Mouse (Mus musculus) intestine, embryonic 16.5 days (tissue): ENCODE data around the gene Ykt6. TPM values are rescaled to one million over a fixed set of nuclear protein-coding genes. Genes with fewer than 3 reads are reported as not detected.

Experiments used
- ATAC-seq: fragments of 200-750 bp; cut with Nextera tagmentation; 2 replicates; pipeline ENCODE4 v1.8.0; 2017; ENCODE audit warnings: moderate TSS enrichment, moderate library complexity
- H3K27ac ChIP-seq: fragments of 300-500 bp; sonication (generic); 2 replicates; pipeline ENCODE4 v1.5.1; 2014; ENCODE audit warnings: mild to moderate bottlenecking, low read length
- H3K27me3 ChIP-seq: fragments of 300-500 bp; sonication (generic); replicated peaks from 2 replicates; pipeline ENCODE4 v1.6.1; 2014; ENCODE audit warnings: low read length, control low read depth, mixed read lengths; ENCODE audit not compliant: control insufficient read depth, insufficient read depth
- H3K36me3 ChIP-seq: fragments of 300-500 bp; sonication (generic); 2 replicates; pipeline ENCODE4 v1.6.1; 2014; ENCODE audit warnings: low read length, control low read depth; ENCODE audit not compliant: control insufficient read depth, insufficient read depth
- H3K4me1 ChIP-seq: fragments of 300-500 bp; sonication (generic); 2 replicates; pipeline ENCODE4 v1.6.1; 2014; ENCODE audit warnings: low read length, control low read depth, mixed read lengths; ENCODE audit not compliant: control insufficient read depth, insufficient read depth
- H3K4me2 ChIP-seq: fragments of 300-500 bp; sonication (generic); 2 replicates; pipeline ENCODE4 v1.6.1; 2014; ENCODE audit warnings: low read depth, low read length, control low read depth
- H3K4me3 ChIP-seq: fragments of 300-500 bp; sonication (generic); 2 replicates; pipeline ENCODE4 v1.5.1; 2014; ENCODE audit warnings: mild to moderate bottlenecking, low read length
- H3K9ac ChIP-seq: fragments of 300-500 bp; sonication (generic); 2 replicates; pipeline ENCODE4 v1.6.1; 2014; ENCODE audit warnings: low read depth, low read length
- H3K9me3 ChIP-seq: fragments of 300-500 bp; sonication (generic); 2 replicates; pipeline ENCODE4 v1.6.1; 2016; ENCODE audit warnings: low read length, control low read depth; ENCODE audit not compliant: control insufficient read depth
- WGBS: fragments of 180-500 bp; shearing (Covaris S2); extraction: QIAGEN DNeasy Blood & Tissue Kit; methylation state at CpG from one replicate; pipeline ENCODE4 v1.1.7; 2014; 5-methylcytosine and 5-hydroxymethylcytosine counted together
- polyA plus RNA-seq: library from polyadenylated mRNA; unstranded; fragments of >200 nt; fragmentation: Nextera tagmentation; extraction: Ambion mirVana; gene quantifications from 2 replicates; pipeline ENCODE4 v1.2.1, GENCODE M21; 2015

Ykt6 gene
- polyA plus RNA-seq, 1 experiment from 2014 or later, result 58.6 TPM

DNA sequence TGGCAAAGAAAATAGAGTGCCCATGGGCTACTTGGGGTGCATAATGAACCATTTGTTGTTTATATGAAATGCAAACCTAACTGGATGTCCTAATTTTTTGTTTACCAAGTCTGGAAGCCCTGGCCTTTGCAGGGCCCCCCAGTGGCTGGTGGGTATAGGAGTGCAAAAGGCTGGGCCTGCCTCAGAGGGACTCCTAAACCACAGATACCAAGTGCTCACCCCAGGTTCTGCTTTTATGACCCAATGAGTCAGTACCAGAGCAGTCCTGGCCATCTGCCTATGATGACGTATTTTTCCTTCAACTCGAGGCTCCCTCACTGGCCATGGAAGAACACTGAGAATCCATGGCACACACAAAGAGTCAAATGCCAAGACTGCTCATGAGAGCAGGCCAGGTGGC lies 10.4 kb upstream of the Ykt6 start:
- Histone ChIP-seq H3K36me3 (no peaks in the 10 kb centered on the region), H3K27me3 (no peaks in the 10 kb centered on the region), H3K4me2 (no peak overlapping the region), H3K4me1 (peaks cover 18% of the 10 kb centered on the region), H3K9ac (no peak overlapping the region), H3K4me3 (no peak overlapping the region), H3K27ac (no peak overlapping the region), H3K9me3 (no peaks in the 10 kb centered on the region)
- WGBS, result 77% methylated on average over 2 of the region's 2 CpGs
- no peak for ATAC-seq

DNA sequence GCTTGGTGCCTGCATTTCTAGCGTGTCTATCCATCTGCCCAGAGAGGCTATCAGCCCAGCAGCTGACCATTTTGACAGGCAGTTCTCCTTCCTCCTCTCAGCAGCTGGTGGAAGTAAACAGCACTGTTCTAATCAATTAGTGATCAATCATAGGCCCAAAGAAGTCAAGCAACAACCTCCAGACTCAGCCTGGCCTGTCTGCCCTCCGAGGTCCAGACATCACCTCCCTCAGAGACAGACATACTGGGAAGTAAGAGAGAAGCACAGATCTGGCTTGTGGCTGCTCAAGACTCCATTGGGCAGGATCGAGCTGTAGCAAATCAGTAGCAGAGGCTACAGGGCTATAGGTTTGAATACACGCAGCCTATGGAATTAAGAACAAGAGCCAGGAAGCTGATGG lies 7.7 kb upstream of the Ykt6 start:
- no peak for ATAC-seq
- Histone ChIP-seq H3K4me1 (peaks cover 18% of the 10 kb centered on the region), H3K27ac (no peak overlapping the region), H3K36me3 (no peaks in the 10 kb centered on the region), H3K4me2 (no peak overlapping the region), H3K9me3 (no peaks in the 10 kb centered on the region), H3K27me3 (no peaks in the 10 kb centered on the region), H3K9ac (0 out of 2 replicates have a peak overlapping the region, but pooled peaks have one; percentile 13), H3K4me3 (no peak overlapping the region)
- WGBS, result 47% methylated on average over 4 of the region's 4 CpGs

DNA sequence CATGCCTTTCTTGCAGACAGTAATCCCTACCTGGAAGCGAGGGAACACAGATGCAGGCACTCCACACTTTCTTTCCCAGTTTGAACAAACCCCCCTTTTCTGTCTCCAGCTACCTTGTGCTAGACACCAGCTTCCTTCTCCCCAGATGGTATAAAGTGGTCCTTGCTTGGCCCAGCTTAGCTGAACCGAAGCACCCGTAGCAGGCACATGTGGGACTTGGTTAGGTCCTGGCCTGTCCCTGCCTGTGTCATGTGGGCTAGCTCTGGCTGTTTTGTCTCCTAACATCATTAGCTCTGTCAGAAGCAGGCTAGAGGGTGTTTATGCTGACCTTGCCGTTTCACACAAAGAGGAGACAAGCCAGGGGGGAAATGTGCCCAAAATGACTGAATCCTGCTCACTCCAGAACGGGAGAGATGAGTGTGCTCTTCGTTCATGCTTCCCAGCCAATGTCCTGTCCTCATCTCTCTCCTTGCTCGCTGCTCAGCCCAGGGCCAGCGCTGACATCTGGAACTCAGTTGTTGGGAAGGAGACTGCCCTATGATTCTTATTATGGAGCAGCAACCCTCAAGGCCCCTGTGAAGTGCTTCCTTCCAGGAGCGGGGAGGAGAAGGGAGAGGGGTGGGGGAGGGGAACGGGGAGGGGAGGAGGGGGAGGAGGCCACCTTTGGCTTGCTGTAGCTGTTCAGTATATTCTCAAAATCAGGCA lies 6.8 kb upstream of the Ykt6 start:
- no peaks in the 10 kb centered on the region for H3K9me3 ChIP-seq
- H3K36me3 ChIP-seq, result no peaks in the 10 kb centered on the region
- WGBS, result 49% methylated on average over 10 of the region's 10 CpGs
- no peak for ATAC-seq
- H3K4me2 ChIP-seq, result no peak overlapping the region
- H3K4me1 ChIP-seq, result peaks cover 18% of the 10 kb centered on the region
- H3K27ac ChIP-seq, result peak overlapping the region; percentile 24; the same call in 1 of the 2 replicates
- peak overlapping the region; percentile 29; the same call in 1 of the 2 replicates for H3K9ac ChIP-seq
- no peak overlapping the region for H3K4me3 ChIP-seq
- no peaks in the 10 kb centered on the region for H3K27me3 ChIP-seq

DNA sequence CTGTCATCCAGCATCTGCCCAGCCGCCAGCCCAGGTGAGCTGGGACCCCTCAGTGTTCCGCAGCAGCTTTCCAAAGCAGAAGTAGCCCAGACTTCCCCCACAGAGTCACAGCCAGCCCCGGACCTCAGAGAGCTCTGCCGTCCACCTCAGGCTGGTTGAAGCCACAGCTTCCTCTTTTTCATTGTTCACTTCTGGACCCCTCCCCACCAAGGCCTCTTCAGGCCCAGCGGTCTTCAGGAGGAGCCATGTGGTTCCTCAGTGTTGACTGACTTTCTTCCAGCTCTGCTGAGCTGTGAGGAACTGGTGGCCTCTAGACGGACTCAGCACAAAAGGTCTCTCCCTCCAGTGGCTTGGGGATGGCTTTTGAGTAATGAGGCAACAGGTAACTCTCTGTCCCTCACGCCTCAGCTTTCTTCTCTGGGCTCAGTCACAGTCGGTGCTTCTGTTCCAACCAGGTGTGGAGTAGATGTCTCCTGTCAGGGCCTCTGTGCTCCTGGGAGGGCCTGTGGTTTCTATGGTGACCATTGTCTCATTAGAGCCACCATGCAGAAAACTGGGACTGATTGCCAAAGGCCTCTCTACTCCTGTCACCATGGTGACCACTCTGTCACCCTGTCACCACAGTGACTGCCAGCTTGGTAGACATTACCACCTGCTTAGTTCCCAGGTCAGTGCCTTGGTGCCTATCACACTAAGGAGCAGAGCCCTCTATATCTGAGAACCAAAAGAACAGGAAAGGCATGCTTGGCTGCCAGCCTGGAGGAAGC lies 5.7 kb upstream of the Ykt6 start, which contains the start of gene Gck:
Gene Gck, minus strand, starts transcription at position 496 of the 767 bp plus-strand sequence.
- H3K9me3 ChIP-seq, result no peaks in the 10 kb centered on the region
- H3K27me3 ChIP-seq, result no peaks in the 10 kb centered on the region
- H3K4me1 ChIP-seq, result peaks cover 19% of the 10 kb centered on the region
- H3K4me2 ChIP-seq, result no peak within 1 kb of the TSS
- H3K27ac ChIP-seq, result no peak within 1 kb of the TSS
- H3K36me3 ChIP-seq, result no peaks in the 10 kb centered on the region
- H3K4me3 ChIP-seq, result no peak within 1 kb of the TSS
- WGBS, result 60% methylated on average over 8 of the region's 8 CpGs
- no peak within 1 kb of the TSS; the same call in 1 of the 2 replicates for H3K9ac ChIP-seq
- ATAC-seq, result peak; percentile 69

DNA sequence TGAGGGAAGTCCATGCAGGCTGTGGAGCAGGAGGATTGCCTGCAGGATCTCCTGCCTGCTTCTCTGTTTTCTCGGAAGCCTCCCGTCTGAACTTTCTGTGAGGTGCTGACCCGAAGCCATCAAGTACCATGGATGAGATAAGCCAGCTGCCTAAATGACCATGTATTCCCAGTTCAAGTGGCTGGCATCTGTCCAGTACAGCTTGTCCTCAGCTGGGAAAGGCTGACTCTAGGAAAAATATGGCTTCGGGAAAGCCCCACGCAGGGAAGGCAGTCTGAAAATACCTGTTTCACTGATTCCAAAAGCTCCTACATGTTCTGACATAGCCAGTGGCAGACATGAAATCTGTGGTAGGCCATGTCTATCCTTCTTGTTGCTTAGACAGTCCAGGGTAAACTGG lies 3.0 kb upstream of the Ykt6 start:
- Histone ChIP-seq H3K27ac (no peak overlapping the region), H3K4me1 (peaks cover 28% of the 10 kb centered on the region), H3K4me2 (no peak overlapping the region), H3K4me3 (no peak overlapping the region), H3K9ac (no peak overlapping the region), H3K27me3 (no peaks in the 10 kb centered on the region), H3K36me3 (no peaks in the 10 kb centered on the region), H3K9me3 (no peaks in the 10 kb centered on the region)
- WGBS, result 48% methylated on average over 5 of the region's 5 CpGs
- ATAC-seq, result no peak

DNA sequence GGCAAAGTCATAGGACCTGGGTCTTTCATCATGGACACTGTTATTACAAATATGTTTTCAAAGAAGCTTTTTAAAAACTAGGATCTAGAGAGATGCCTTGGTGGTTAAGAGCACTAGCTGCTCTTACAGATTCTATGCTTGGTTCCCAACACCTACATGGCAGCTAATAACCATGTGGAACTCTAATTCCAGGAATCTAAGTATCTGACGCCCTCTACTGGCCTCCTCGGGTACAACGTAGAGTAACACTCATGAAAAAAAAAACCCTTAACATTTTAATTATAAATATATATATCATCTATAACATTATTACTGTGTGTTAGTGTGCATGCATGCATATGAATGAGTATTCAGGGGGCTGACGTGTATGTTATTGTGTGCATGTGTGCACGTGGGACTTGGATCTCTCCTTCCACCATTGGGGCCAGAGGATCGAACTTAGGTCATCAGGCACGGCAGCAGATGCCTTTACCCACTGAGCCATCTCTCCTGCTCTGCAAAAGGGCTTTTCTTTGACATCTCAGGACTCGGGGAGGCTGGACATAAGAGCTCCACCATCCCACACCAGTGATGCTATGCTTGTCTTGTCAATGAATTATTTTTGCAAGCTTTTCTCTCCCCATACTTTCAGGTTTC lies 2.2 kb upstream of the Ykt6 start:
- Histone ChIP-seq H3K27ac (no peak overlapping the region), H3K27me3 (no peaks in the 10 kb centered on the region), H3K9ac (no peak overlapping the region), H3K4me1 (peaks cover 23% of the 10 kb centered on the region), H3K4me2 (no peak overlapping the region), H3K36me3 (no peaks in the 10 kb centered on the region), H3K4me3 (no peak overlapping the region), H3K9me3 (no peaks in the 10 kb centered on the region)
- WGBS, result 35% methylated on average over 8 of the region's 8 CpGs
- ATAC-seq, result no peak

DNA sequence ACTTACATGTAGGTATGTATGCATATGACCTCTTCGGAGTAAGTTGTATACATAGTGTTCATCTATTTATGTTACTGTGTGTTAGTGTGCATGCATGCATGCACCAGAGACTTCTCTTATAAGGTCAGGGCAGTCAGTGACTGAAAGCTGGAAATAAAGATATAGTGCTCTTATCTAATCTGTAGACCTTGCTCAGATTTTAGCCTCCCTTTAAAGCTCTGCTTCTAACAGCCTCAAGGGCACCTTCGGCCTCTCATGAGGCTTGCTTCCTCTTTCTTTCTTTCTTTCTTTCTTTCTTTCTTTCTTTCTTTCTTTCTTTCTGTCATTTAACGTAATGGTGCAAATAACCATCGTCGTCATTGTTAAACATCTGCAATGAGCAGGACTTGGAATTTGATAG lies 1.1 kb upstream of the Ykt6 start:
- no peaks in the 10 kb centered on the region for H3K9me3 ChIP-seq
- no peak overlapping the region for H3K4me3 ChIP-seq
- H3K4me1 ChIP-seq, result peaks cover 12% of the 10 kb centered on the region
- no peak for ATAC-seq
- H3K9ac ChIP-seq, result no peak overlapping the region
- 64% methylated on average over 5 of the region's 5 CpGs for WGBS
- no peaks in the 10 kb centered on the region for H3K27me3 ChIP-seq
- peak overlapping the region; percentile 97; the same call in 1 of the 2 replicates for H3K27ac ChIP-seq
- no peaks in the 10 kb centered on the region for H3K36me3 ChIP-seq
- H3K4me2 ChIP-seq, result no peak overlapping the region

DNA sequence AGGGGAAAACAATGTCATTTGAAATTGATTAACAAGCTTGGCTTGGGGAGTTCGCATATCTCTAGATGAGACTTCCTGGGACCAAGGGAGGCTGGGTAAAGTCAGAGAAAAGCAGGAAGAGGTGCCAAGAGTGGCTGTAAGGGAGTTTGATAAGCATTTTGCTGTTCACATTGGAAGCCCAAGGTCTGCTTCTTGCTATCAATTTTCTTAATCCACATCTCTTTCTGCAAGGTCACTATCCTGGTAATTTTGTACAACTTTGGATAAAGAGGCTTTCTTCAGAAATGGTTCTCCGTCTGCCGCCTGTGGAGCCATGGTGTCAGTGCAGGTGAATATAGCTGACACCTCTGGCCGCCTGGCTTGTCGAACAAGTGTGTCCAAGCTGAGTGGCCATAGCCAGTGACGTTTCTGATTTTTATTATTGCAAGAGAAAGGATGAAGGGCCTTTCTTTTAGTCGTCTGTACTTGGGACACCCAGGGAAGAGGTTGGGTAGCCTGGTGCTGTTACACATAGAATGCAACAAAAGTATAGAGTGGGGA lies 458 bp upstream of the Ykt6 start:
- no peaks in the 10 kb centered on the region for H3K9me3 ChIP-seq
- H3K4me3 ChIP-seq, result peak overlapping the region; percentile 78
- peak; percentile 72 for ATAC-seq
- no peaks in the 10 kb centered on the region for H3K36me3 ChIP-seq
- no peaks in the 10 kb centered on the region for H3K27me3 ChIP-seq
- H3K27ac ChIP-seq, result peak overlapping the region; percentile 97
- H3K4me2 ChIP-seq, result peak overlapping the region; percentile 69
- 3% methylated on average over 7 of the region's 7 CpGs for WGBS
- H3K9ac ChIP-seq, result peak overlapping the region; percentile 86
- H3K4me1 ChIP-seq, result peaks cover 9% of the 10 kb centered on the region

DNA sequence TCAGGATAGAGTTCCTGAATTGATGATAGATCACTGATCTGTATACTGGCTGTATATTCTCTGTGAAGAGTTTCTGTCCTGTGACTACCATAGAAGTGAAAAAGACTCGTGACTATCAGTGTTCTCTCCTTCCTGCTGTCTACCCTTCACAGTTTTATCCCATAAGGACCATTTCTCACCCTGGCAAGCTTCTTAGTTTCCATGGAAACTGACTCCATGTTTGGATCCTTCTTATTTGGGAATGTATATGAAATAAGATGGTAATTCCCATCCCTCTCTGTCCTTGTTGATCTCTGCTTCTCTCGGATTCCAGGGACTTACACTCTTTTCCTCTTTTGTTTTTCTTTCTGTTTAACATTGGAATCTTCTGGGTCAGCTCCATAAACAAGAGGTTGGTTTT lies 4.6 kb downstream of the Ykt6 start:
- peaks cover 22% of the 10 kb centered on the region for H3K36me3 ChIP-seq
- ATAC-seq, result no peak
- 76% methylated on average over 2 of the region's 2 CpGs for WGBS

More for the DNA sequence above, 4.6 kb downstream of the Ykt6 start:
- Histone ChIP-seq H3K9me3 (no peaks in the 10 kb centered on the region), H3K9ac (no peak overlapping the region), H3K27ac (no peak overlapping the region), H3K4me1 (peaks cover 6% of the 10 kb centered on the region), H3K4me3 (no peak overlapping the region), H3K27me3 (no peaks in the 10 kb centered on the region), H3K4me2 (no peak overlapping the region)
